Mouse (Mus musculus): Measurements from ENCODE around the gene Usp26.

The Usp26 gene

GRCm38 (mm10) chrX:51801133-51801532, at the start of gene Usp26:
Usp26 (minus strand) TSS chrX:51801233.
- no peak for DNase-seq (ENCODE audit: inconsistent age in 2 of 2, low spot score in 1 of 2)

GRCm38 (mm10) chrX:51814466-51815247, 13.6 kb upstream of the Usp26 start:
- peak in 1 of 2 experiments; percentile 44 for DNase-seq (ENCODE audit: inconsistent age in 2 of 2, low spot score in 1 of 2)

- DNase-seq (ENCODE audit: inconsistent age in 2 of 2, low spot score in 1 of 2), result peak; percentile 9 to 62
Observed at GRCm38 (mm10) chrX:51767457-51767856, 33.6 kb downstream of the Usp26 start.

GRCm38 (mm10) chrX:51736450-51736849, 64.6 kb downstream of the Usp26 start:
- DNase-seq (ENCODE audit: inconsistent age in 2 of 2, low spot score in 1 of 2), result peak; percentile 17 to 79

GRCm38 (mm10) chrX:51714086-51714745, 86.8 kb downstream of the Usp26 start:
- peak in 1 of 2 experiments; percentile 44 for DNase-seq (ENCODE audit: inconsistent age in 2 of 2, low spot score in 1 of 2)

- peak; percentile 54 to 73 for DNase-seq (ENCODE audit: inconsistent age in 2 of 2, low spot score in 1 of 2)
Observed at GRCm38 (mm10) chrX:51712996-51713395, 88.0 kb downstream of the Usp26 start.
